ENCODE assay signal across 8 mouse cellular contexts in the genomic region with DNA sequence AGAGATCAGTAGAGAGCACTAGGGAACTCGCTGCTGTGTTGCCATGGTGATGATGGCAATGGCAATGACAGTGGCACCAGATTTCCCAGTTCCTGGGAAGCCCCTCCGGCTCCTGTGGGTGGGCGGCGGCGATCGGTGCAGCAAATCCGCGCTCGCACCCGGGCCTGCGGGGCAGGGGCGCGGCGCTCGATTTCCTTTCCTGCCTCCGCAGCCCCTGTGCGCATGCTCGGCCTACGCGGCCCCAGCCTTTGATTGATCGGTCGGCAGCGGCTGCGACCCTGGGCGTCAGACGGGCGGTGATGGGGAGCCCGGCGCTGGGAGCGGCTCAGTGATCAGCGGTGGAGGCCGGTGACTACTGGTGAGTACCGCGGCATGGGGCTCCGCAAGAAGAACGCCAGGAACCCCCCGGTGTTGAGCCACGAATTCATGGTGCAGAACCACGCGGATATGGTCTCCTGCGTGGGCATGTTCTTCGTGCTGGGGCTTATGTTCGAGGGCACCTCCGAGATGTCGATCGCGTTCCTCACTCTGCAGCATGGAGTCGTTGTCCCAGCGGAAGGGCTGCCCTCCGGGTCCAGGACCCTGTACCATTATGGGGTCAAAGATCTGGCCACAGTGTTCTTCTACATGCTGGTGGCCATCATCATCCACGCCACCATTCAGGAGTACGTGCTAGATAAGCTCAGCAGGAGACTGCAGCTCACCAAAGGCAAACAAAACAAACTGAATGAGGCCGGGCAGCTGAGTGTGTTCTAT. TPM values are rescaled to one million over a fixed set of nuclear protein-coding genes. Genes with fewer than 3 reads are reported as not detected.
A peak's percentile ranks its signal among the peaks of the same experiment; 100 is the strongest.
DNase-seq lines count a peak whose midpoint lies in the region; ATAC-seq and TF ChIP-seq lines count a peak whose summit lies in the region.

A gene (plus strand): TSS at position 35 of the 756 bp plus-strand sequence.

- no peaks in the 10 kb centered on the region for H3K9me3 ChIP-seq in intestine, postnatal 0 days (ENCODE audit: control insufficient read depth)
- no peaks in the 10 kb centered on the region for H3K9me3 ChIP-seq in limb, embryonic 12.5 days

- H3K36me3 ChIP-seq in intestine, postnatal 0 days (ENCODE audit: control insufficient read depth, insufficient read depth), result no peaks in the 10 kb centered on the region
- 0 out of 2 replicates have a peak, but pooled peaks cover 3% of the 10 kb centered on the region for H3K36me3 ChIP-seq in limb, embryonic 12.5 days
- H3K36me3 ChIP-seq in myocyte (ENCODE audit: control insufficient read depth, insufficient read depth), result no peaks in the 10 kb centered on the region

- no peaks in the 10 kb centered on the region for H3K27me3 ChIP-seq in intestine, postnatal 0 days (replicated peaks; ENCODE audit: control insufficient read depth, insufficient read depth, low read length)
- no peaks in the 10 kb centered on the region for H3K27me3 ChIP-seq in limb, embryonic 12.5 days
- no peaks in the 10 kb centered on the region for H3K27me3 ChIP-seq in myocyte (ENCODE audit: control insufficient read depth, insufficient read depth, insufficient read length)

- H3K79me2 ChIP-seq in myocyte (ENCODE audit: control insufficient read depth, insufficient read depth), result no peaks in the 10 kb centered on the region

- no peak for TF ChIP-seq CTCF in intestine, postnatal 0 days (IDR thresholded peaks at IDR 0.05; ENCODE audit: low read depth)

- 4% methylated on average over 53 of the region's 53 CpGs for WGBS in intestine, postnatal 0 days
- 4% methylated on average over 53 of the region's 53 CpGs for WGBS in limb, embryonic 12.5 days

- H3ac ChIP-seq in myocyte (ENCODE audit: control insufficient read depth, insufficient read length), result peak within 1 kb of the TSS; percentile 2

- peak; percentile 1 for DNase-seq in kidney, adult 9 months
- DNase-seq in kidney, adult 11 months, result no peak
- peak; percentile 74 to 75 for DNase-seq in cerebellum, postnatal 36 days
- DNase-seq in frontal cortex, postnatal 36 days (ENCODE audit: low spot score in 2 of 2), result peak; percentile 84
- DNase-seq in testis, postnatal 10 days (ENCODE audit: low spot score), result peak; percentile 72

- H3K4me3 ChIP-seq in intestine, postnatal 0 days (ENCODE audit: low read depth, low read length), result peak within 1 kb of the TSS; percentile 58
- peak within 1 kb of the TSS; percentile 64 for H3K4me3 ChIP-seq in limb, embryonic 12.5 days (replicated peaks)
- peak within 1 kb of the TSS; percentile 37 for H3K4me3 ChIP-seq in myocyte

- no peaks in the 10 kb centered on the region for H3K4me1 ChIP-seq in intestine, postnatal 0 days (replicated peaks; ENCODE audit: control insufficient read depth, insufficient read depth, low read length)
- H3K4me1 ChIP-seq in limb, embryonic 12.5 days (replicated peaks), result peaks cover 10% of the 10 kb centered on the region

- ATAC-seq in intestine, postnatal 0 days, result no peak
- ATAC-seq in limb, embryonic 12.5 days (ENCODE audit: insufficient number of reproducible peaks, insufficient read depth, low FRiP score, low TSS enrichment, low read depth), result peak; percentile 96

- peak; percentile 64 for TF ChIP-seq POLR2A in myocyte (IDR thresholded peaks at IDR 0.05; ENCODE audit: insufficient read length, low read depth)

- no peak within 1 kb of the TSS for H3K27ac ChIP-seq in intestine, postnatal 0 days (ENCODE audit: low read depth, low read length)
- no peak within 1 kb of the TSS for H3K27ac ChIP-seq in limb, embryonic 12.5 days

- H3K9ac ChIP-seq in intestine, postnatal 0 days (ENCODE audit: low read depth, low read length), result peak within 1 kb of the TSS; percentile 23; the same call in 1 of the 2 replicates
- H3K9ac ChIP-seq in limb, embryonic 12.5 days (replicated peaks), result peak within 1 kb of the TSS; percentile 70

- H3K4me2 ChIP-seq in intestine, postnatal 0 days (replicated peaks; ENCODE audit: low read depth), result peak within 1 kb of the TSS; percentile 81
- H3K4me2 ChIP-seq in limb, embryonic 12.5 days, result peak within 1 kb of the TSS; percentile 69
- peak within 1 kb of the TSS; percentile 51 for H3K4me2 ChIP-seq in myocyte (ENCODE audit: low read depth)

TF ChIP-seq in myocyte, 11 proteins besides CTCF, POLR2A, EP300 and RAD21:
- TF ChIP-seq CEBPB (IDR thresholded peaks at IDR 0.05; ENCODE audit: insufficient read depth, poor library complexity, severe bottlenecking) (no peak), SRF (IDR thresholded peaks at IDR 0.05; ENCODE audit: control insufficient read depth, insufficient read length, low read depth) (no peak), USF1 (IDR thresholded peaks at IDR 0.05; ENCODE audit: low read depth) (no peak), E2F4 (IDR thresholded peaks at IDR 0.05; ENCODE audit: insufficient read depth) (no peak), POLR2AphosphoS2 (IDR thresholded peaks at IDR 0.05; ENCODE audit: insufficient read length, low read depth) (peak; percentile 39)

RNA-seq across cellular contexts. Expression of the gene that starts here (rescaled TPM):
- 2.1 and 2.3 TPM in 2 replicates for polyA plus RNA-seq in intestine, postnatal 0 days (2015; fragmentation: Nextera tagmentation; extraction: Ambion mirVana)
- polyA plus RNA-seq in limb, embryonic 12.5 days (2016; fragmentation: Nextera tagmentation; extraction: Ambion mirVana), result 12.7 and 13.6 TPM in 2 replicates
- polyA plus RNA-seq in myocyte (2012; fragmentation: generic; extraction: Trizol), result 6.0 TPM
